Mouse (Mus musculus) mature B cell (primary cell): ENCODE data around the gene Tmigd3.

Experiments used
- in situ Hi-C: fragments of 300-500 bp; cut with MboI; formaldehyde crosslinking; loops from 2 replicates; pipeline ENCODE4 v1.14.3; 2019

The Tmigd3 gene

GRCm38 (mm10) chr3:105876022-105876421 is 5.3 kb downstream of the Tmigd3 start:
- in situ Hi-C loops = no loop called here

- in situ Hi-C loops = no loop called here
Observed at GRCm38 (mm10) chr3:105877252-105877803, 6.6 kb downstream of the Tmigd3 start.

- in situ Hi-C loops = no loop called here
Observed at GRCm38 (mm10) chr3:105877919-105878318, 7.2 kb downstream of the Tmigd3 start.

GRCm38 (mm10) chr3:105878751-105879150 is 8.0 kb downstream of the Tmigd3 start:
- in situ Hi-C loops = no loop called here

- in situ Hi-C loops = no loop called here
Observed at GRCm38 (mm10) chr3:105880419-105880818, 9.7 kb downstream of the Tmigd3 start.

- in situ Hi-C loops = no loop called here
Observed at GRCm38 (mm10) chr3:105882105-105882504, 11.4 kb downstream of the Tmigd3 start.

- in situ Hi-C loops = no loop called here
Observed at GRCm38 (mm10) chr3:105883111-105883510, 12.4 kb downstream of the Tmigd3 start.

- in situ Hi-C loops = no loop called here
Observed at GRCm38 (mm10) chr3:105888961-105889360, 18.3 kb downstream of the Tmigd3 start.

GRCm38 (mm10) chr3:105890220-105890619 is 19.5 kb downstream of the Tmigd3 start:
- in situ Hi-C loops = loop anchor here (5.0 to 10.0 kb wide), 2 partner anchors 95 to 203 kb away; partner anchors contain the start of gene Ddx20

GRCm38 (mm10) chr3:105891141-105891540 is 20.4 kb downstream of the Tmigd3 start:
- in situ Hi-C loops = loop anchor here (5.0 to 10.0 kb wide), 2 partner anchors 96 to 204 kb away; partner anchors contain the start of gene Ddx20

GRCm38 (mm10) chr3:105891760-105892571 is 21.3 kb downstream of the Tmigd3 start:
- in situ Hi-C loops = loop anchor here (5.0 to 10.0 kb wide), 2 partner anchors 97 to 205 kb away; partner anchors contain the start of gene Ddx20

- in situ Hi-C loops = loop anchor here (5.0 to 10.0 kb wide), 2 partner anchors 98 to 206 kb away; partner anchors contain the start of gene Ddx20
Observed at GRCm38 (mm10) chr3:105892572-105893495, 22.1 kb downstream of the Tmigd3 start.

GRCm38 (mm10) chr3:105893941-105894391 is 23.3 kb downstream of the Tmigd3 start:
- in situ Hi-C loops = loop anchor here (5.0 to 10.0 kb wide), 2 partner anchors 99 to 207 kb away; partner anchors contain the start of gene Ddx20

GRCm38 (mm10) chr3:105894601-105895592 is 24.2 kb downstream of the Tmigd3 start:
- in situ Hi-C loops = loop anchor here (5.0 to 10.0 kb wide), 2 partner anchors 100 to 208 kb away; partner anchors contain the start of gene Ddx20

- in situ Hi-C loops = loop anchor here (10.0 kb wide), 1 partner anchor 102 kb away; no protein-coding TSS in a partner anchor
Observed at GRCm38 (mm10) chr3:105896811-105897210, 26.1 kb downstream of the Tmigd3 start.

GRCm38 (mm10) chr3:105898325-105898724 is 27.6 kb downstream of the Tmigd3 start:
- in situ Hi-C loops = loop anchor here (10.0 kb wide), 1 partner anchor 104 kb away; no protein-coding TSS in a partner anchor

GRCm38 (mm10) chr3:105898861-105899260 is 28.2 kb downstream of the Tmigd3 start:
- in situ Hi-C loops = loop anchor here (10.0 kb wide), 1 partner anchor 104 kb away; no protein-coding TSS in a partner anchor

GRCm38 (mm10) chr3:105899394-105900147 is 28.9 kb downstream of the Tmigd3 start:
- in situ Hi-C loops = loop anchor here (10.0 kb wide), 1 partner anchor 105 kb away; no protein-coding TSS in a partner anchor

GRCm38 (mm10) chr3:105900266-105900665 is 29.6 kb downstream of the Tmigd3 start:
- in situ Hi-C loops = no loop called here
